Mouse (Mus musculus) layer of hippocampus, postnatal 10 days (tissue): ENCODE measurements around the gene Zbtb43. TPM values are rescaled to one million over a fixed set of nuclear protein-coding genes. Genes with fewer than 3 reads are reported as not detected.

ENCODE experiments used
- DNase-seq, 2 experiments: peaks; one replicate each; pipeline ENCODE4 v3.0.0; 2021; ENCODE audit warnings: low spot score in 2 of 2
- total RNA-seq, 2 experiments: library from RNA; stranded (reverse); gene quantifications; 2 replicates each; pipeline ENCODE4 v1.2.3; 2021

Zbtb43 gene
- total RNA-seq, 2 experiments from 2014 or later: 24.7 to 25.0 TPM

- DNase-seq: no peak
These were observed 13.0 kb downstream of the Zbtb43 start for GRCm38 (mm10) chr2:33455350-33455749.

DNA sequence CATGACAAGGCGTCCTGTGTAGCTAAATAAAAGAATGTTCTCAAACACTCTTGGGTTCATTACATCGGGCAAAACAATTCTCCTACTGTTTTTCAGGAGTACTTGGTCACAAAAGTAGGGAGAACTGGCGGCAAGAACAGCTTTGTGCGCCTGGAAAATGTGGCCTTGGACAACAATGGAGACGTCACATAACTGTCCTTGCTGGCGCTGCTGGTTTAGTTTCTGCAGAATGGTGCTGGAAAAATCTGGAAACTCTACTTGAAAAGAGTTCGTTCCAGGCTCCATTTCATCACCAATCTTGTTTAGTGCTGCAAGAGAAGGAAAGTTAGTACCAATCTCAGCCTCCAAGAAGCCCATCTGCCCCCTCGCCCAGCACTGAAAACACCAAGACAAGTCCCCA is 13.5 kb downstream of the Zbtb43 start:
- no peak for DNase-seq

DNA sequence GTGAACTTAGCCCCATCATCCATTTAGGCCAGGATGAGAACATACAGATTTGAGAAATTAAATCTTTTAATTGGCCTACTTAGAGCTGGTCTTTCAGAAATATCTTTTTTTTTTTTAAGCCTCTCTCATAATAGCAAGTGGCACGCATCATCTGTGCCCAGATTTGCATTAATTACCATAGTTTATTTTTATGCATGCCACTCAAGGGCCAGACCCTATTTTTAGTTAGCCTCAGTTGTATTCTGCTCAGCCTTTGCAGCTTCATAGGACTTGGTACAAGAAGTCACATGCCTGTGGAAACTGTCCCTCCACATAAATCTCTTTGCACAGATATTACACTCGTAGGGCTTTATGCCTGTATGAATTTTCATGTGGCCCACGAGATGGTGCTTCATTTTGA is 14.9 kb downstream of the Zbtb43 start:
- DNase-seq: no peak

DNA sequence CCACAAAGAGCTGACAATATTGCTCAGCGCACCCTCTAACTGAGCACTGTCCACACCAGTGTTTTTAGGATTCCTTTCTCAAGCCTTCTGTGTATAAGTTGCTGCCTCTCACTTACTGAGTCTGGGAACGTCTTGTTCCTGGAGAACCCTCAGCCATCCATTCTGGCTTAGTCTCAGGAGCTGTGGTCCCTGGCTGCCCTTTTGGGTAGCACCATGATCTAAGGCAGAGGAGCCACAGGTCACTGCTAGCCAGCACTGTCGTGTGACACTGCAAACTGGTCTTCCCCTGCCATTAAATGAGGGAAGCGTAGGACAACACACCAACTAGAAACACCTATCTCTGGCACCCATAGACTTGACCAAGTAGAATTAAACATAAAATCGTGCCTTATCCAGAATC is 15.6 kb downstream of the Zbtb43 start:
- DNase-seq: no peak

GRCm38 (mm10) chr2:33452140-33452539 is 16.2 kb downstream of the Zbtb43 start:
- no peak for DNase-seq

- no peak for DNase-seq
These were observed 17.1 kb downstream of the Zbtb43 start for GRCm38 (mm10) chr2:33451038-33451978.

GRCm38 (mm10) chr2:33449119-33449873 is 19.1 kb downstream of the Zbtb43 start:
- DNase-seq: no peak

DNA sequence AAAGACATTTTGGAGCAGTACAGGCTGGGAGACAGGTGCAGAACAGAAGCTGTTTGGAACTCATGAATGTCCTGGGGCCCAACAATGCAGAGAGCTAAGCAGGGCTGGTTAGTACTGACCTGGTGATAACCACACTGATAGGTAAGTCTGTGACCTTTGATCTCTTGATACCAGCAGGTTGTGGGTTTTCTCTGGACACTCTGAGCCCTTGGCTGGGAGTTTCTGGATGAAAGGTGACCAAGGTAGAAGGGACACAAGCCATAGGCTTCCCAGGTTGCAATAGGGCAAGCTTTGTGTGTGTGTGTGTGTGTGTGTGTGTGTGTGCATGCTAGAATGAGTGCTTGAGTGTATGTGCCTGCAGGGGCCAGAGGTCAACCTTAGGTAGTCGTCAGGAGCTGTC is 21.6 kb downstream of the Zbtb43 start:
- no peak for DNase-seq

DNA sequence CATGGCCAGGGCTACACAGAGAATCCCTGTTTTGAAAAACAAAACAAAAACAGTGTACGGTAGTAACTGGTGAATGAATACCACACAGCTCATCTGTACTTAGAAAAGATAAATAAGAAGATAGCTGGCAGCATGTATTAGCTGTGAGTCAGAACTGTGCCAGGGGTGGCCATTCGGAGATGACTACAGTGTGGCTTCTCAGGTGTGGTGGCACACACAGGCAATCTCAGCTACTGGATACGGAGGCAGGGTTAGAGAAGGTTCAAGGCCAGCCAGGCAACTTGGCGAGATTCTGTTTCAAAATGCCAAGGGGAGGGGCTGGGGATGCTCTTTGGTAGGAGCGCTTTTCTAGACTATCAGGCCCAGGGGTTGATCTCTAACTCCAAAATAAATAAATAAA is 22.6 kb downstream of the Zbtb43 start:
- no peak for DNase-seq

GRCm38 (mm10) chr2:33444862-33445261 is 23.5 kb downstream of the Zbtb43 start:
- DNase-seq: no peak

DNA sequence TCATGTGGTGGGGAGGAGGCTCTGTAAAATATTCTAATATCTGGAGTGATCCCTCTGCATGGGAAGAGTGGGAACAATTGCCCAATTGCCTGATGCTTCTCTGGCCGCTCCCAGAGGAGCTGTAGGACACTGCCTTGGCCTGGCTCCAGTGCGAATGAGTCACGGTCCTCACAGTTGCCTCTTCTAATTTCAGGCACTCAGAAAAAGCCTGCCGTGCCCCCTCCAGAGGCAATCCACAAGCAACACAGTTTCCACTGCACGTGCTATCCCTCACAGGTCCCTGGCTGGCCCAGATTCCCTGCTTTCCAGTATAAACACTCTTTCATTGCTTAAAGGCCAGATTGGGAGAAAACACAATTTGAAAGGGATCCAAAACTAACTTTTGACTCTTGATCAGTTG is 24.0 kb downstream of the Zbtb43 start:
- peak; percentile 52 to 66 for DNase-seq

GRCm38 (mm10) chr2:33442701-33443100 is 25.7 kb downstream of the Zbtb43 start:
- DNase-seq: no peak

DNA sequence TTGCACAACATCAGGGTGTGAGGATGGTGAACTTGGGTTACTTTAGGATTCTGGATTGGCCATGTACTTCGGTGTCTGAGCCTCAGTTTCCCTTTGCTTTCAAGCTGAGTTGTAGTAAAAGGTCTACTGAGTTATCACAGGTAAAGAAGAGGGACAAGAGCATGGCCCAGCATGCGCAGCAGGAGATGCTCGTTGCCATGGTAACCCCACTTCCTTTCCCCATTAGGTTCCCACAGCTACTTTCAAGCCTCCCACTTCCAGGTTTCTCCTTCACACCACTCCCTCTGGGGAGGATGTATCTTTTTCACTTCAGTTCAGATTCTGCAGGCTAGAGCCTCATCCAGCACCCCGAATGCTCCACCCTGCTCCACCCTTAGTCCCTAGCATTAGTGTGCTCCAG is 27.5 kb downstream of the Zbtb43 start:
- DNase-seq: no peak

- DNase-seq: no peak
These were observed 28.2 kb downstream of the Zbtb43 start for GRCm38 (mm10) chr2:33439980-33440670.

GRCm38 (mm10) chr2:33439471-33439881 is 28.9 kb downstream of the Zbtb43 start:
- DNase-seq: no peak

DNA sequence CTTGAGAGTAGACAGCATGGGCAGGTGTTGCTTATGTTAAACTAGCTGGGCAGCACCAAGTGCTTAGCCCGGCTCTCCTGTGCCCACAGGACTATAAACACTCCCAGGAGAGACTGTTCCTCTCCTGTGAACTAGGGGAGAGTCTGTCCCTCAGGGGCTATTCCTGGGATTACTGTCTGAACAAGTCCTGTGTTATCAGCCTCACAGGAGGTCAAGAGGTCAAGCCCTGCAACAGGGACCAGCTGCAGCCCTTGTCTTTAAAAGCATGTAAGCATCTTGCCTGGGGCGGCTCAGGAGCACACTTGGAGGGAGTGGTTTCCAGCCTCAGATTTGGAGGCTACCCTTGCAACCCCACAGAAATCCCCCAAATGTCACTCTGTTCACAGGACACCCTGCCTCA is 30.0 kb downstream of the Zbtb43 start:
- DNase-seq: no peak

GRCm38 (mm10) chr2:33437184-33437583 is 31.2 kb downstream of the Zbtb43 start:
- DNase-seq: no peak

DNA sequence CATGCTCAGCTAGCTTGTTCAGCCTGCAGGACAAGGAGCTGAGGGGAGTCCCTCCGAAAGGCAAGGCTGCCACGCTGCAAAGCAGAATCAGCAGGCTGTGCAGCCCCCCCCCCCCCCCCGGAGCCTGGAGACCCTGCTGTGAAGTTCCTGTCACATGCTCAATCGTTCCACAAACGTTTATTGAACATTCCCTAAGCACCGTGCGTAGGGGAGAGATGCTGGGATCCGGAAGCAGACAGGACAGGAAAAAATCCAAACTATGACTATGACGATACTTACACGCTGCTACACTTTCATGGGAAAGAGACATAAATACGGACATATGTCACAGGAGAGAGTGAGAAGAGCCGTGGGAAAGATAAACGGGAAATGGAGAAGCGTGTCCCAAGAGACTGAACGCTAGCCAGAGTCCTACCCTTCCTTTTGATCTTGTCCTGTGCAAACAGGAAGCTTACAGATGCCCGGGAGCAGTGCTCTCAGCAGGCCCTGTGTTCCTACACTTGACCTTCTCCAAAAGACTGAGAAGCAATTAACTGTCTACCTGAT is 32.3 kb downstream of the Zbtb43 start:
- DNase-seq: no peak

GRCm38 (mm10) chr2:33435036-33435650 is 33.2 kb downstream of the Zbtb43 start:
- peak in 1 of 2 experiments; percentile 45 for DNase-seq

- DNase-seq: no peak
These were observed 35.5 kb downstream of the Zbtb43 start for GRCm38 (mm10) chr2:33432877-33433276.
